Mouse (Mus musculus): ENCODE results near the gene Snx21. TPM values are rescaled to one million over a fixed set of nuclear protein-coding genes. Genes with fewer than 3 reads are reported as not detected.

Gene Snx21
- polyA plus RNA-seq, 1 experiment from 2014 or later: 9.9 TPM

GRCm38 (mm10) chr2:164748991-164749390, 36.6 kb upstream of the Snx21 start:
- H3K36me3 ChIP-seq (replicated peaks; ENCODE audit: control insufficient read depth, insufficient read depth, low read depth, low read length): peaks cover under 1% of the 10 kb centered on the region
- no peak for ATAC-seq (replicated peaks; ENCODE audit: insufficient number of reproducible peaks, low FRiP score, low TSS enrichment, low read depth)

GRCm38 (mm10) chr2:164752454-164752853, 33.2 kb upstream of the Snx21 start:
- Histone ChIP-seq H3K9ac (replicated peaks; ENCODE audit: low read length) (no peak overlapping the region), H3K9me3 (replicated peaks; ENCODE audit: control insufficient read depth, low read length) (no peaks in the 10 kb centered on the region), H3K27me3 (ENCODE audit: control insufficient read depth, insufficient read depth, low read length) (no peaks in the 10 kb centered on the region), H3K4me1 (ENCODE audit: control insufficient read depth, insufficient read depth, low read length) (no peaks in the 10 kb centered on the region), H3K4me3 (ENCODE audit: low read depth, low read length) (no peak overlapping the region), H3K27ac (replicated peaks; ENCODE audit: low read depth, low read length) (no peak overlapping the region), H3K36me3 (replicated peaks; ENCODE audit: control insufficient read depth, insufficient read depth, low read depth, low read length) (peaks cover 6% of the 10 kb centered on the region), H3K4me2 (ENCODE audit: low read depth, low read length) (no peak overlapping the region)
- ATAC-seq (replicated peaks; ENCODE audit: insufficient number of reproducible peaks, low FRiP score, low TSS enrichment, low read depth): no peak
- DNase-seq (ENCODE audit: low spot score): no peak
- 82% methylated on average over 2 of the region's 2 CpGs for WGBS

More at GRCm38 (mm10) chr2:164748991-164749390, 36.6 kb upstream of the Snx21 start:
- no peak for DNase-seq (ENCODE audit: low spot score)
- no peaks in the 10 kb centered on the region for H3K4me1 ChIP-seq (ENCODE audit: control insufficient read depth, insufficient read depth, low read length)
- H3K27me3 ChIP-seq (ENCODE audit: control insufficient read depth, insufficient read depth, low read length): no peaks in the 10 kb centered on the region
- H3K27ac ChIP-seq (replicated peaks; ENCODE audit: low read depth, low read length): no peak overlapping the region
- no peaks in the 10 kb centered on the region for H3K9me3 ChIP-seq (replicated peaks; ENCODE audit: control insufficient read depth, low read length)
- 89% methylated on average over 6 of the region's 6 CpGs for WGBS
- no peak overlapping the region for H3K4me2 ChIP-seq (ENCODE audit: low read depth, low read length)
- H3K4me3 ChIP-seq (ENCODE audit: low read depth, low read length): no peak overlapping the region
- no peak overlapping the region for H3K9ac ChIP-seq (replicated peaks; ENCODE audit: low read length)

GRCm38 (mm10) chr2:164754105-164754504, 31.5 kb upstream of the Snx21 start:
- ATAC-seq (replicated peaks; ENCODE audit: insufficient number of reproducible peaks, low FRiP score, low TSS enrichment, low read depth) (no peak), DNase-seq (ENCODE audit: low spot score) (no peak)
- Histone ChIP-seq H3K4me3 (ENCODE audit: low read depth, low read length) (no peak overlapping the region), H3K4me2 (ENCODE audit: low read depth, low read length) (no peak overlapping the region), H3K36me3 (replicated peaks; ENCODE audit: control insufficient read depth, insufficient read depth, low read depth, low read length) (peaks cover 15% of the 10 kb centered on the region), H3K4me1 (ENCODE audit: control insufficient read depth, insufficient read depth, low read length) (no peaks in the 10 kb centered on the region), H3K9ac (replicated peaks; ENCODE audit: low read length) (no peak overlapping the region), H3K27ac (replicated peaks; ENCODE audit: low read depth, low read length) (no peak overlapping the region), H3K27me3 (ENCODE audit: control insufficient read depth, insufficient read depth, low read length) (no peaks in the 10 kb centered on the region), H3K9me3 (replicated peaks; ENCODE audit: control insufficient read depth, low read length) (no peaks in the 10 kb centered on the region)
- 88% methylated on average over 11 of the region's 11 CpGs for WGBS

GRCm38 (mm10) chr2:164754800-164755199, 30.8 kb upstream of the Snx21 start:
- no peak for DNase-seq (ENCODE audit: low spot score)
- no peaks in the 10 kb centered on the region for H3K9me3 ChIP-seq (replicated peaks; ENCODE audit: control insufficient read depth, low read length)
- H3K36me3 ChIP-seq (replicated peaks; ENCODE audit: control insufficient read depth, insufficient read depth, low read depth, low read length): peaks cover 15% of the 10 kb centered on the region
- WGBS: 93% methylated on average over 2 of the region's 2 CpGs
- H3K4me3 ChIP-seq (ENCODE audit: low read depth, low read length): no peak overlapping the region
- no peak overlapping the region for H3K27ac ChIP-seq (replicated peaks; ENCODE audit: low read depth, low read length)
- no peak overlapping the region for H3K4me2 ChIP-seq (ENCODE audit: low read depth, low read length)
- H3K4me1 ChIP-seq (ENCODE audit: control insufficient read depth, insufficient read depth, low read length): no peaks in the 10 kb centered on the region
- H3K9ac ChIP-seq (replicated peaks; ENCODE audit: low read length): no peak overlapping the region
- no peak for ATAC-seq (replicated peaks; ENCODE audit: insufficient number of reproducible peaks, low FRiP score, low TSS enrichment, low read depth)
- H3K27me3 ChIP-seq (ENCODE audit: control insufficient read depth, insufficient read depth, low read length): no peaks in the 10 kb centered on the region

- WGBS: 89% methylated on average over 11 of the region's 11 CpGs
- H3K36me3 ChIP-seq (replicated peaks; ENCODE audit: control insufficient read depth, insufficient read depth, low read depth, low read length): peaks cover 23% of the 10 kb centered on the region
- no peaks in the 10 kb centered on the region for H3K9me3 ChIP-seq (replicated peaks; ENCODE audit: control insufficient read depth, low read length)
- H3K27ac ChIP-seq (replicated peaks; ENCODE audit: low read depth, low read length): no peak overlapping the region
- DNase-seq (ENCODE audit: low spot score) (no peak), ATAC-seq (replicated peaks; ENCODE audit: insufficient number of reproducible peaks, low FRiP score, low TSS enrichment, low read depth) (no peak)
- no peaks in the 10 kb centered on the region for H3K27me3 ChIP-seq (ENCODE audit: control insufficient read depth, insufficient read depth, low read length)
- no peaks in the 10 kb centered on the region for H3K4me1 ChIP-seq (ENCODE audit: control insufficient read depth, insufficient read depth, low read length)
- H3K4me2 ChIP-seq (ENCODE audit: low read depth, low read length): no peak overlapping the region
- H3K9ac ChIP-seq (replicated peaks; ENCODE audit: low read length): no peak overlapping the region
- H3K4me3 ChIP-seq (ENCODE audit: low read depth, low read length): no peak overlapping the region
Observed at GRCm38 (mm10) chr2:164757841-164758240, 27.8 kb upstream of the Snx21 start.

- Histone ChIP-seq H3K4me2 (ENCODE audit: low read depth, low read length) (no peak overlapping the region), H3K9ac (replicated peaks; ENCODE audit: low read length) (no peak overlapping the region), H3K27me3 (ENCODE audit: control insufficient read depth, insufficient read depth, low read length) (no peaks in the 10 kb centered on the region), H3K36me3 (replicated peaks; ENCODE audit: control insufficient read depth, insufficient read depth, low read depth, low read length) (peaks cover 26% of the 10 kb centered on the region), H3K4me1 (ENCODE audit: control insufficient read depth, insufficient read depth, low read length) (no peaks in the 10 kb centered on the region), H3K9me3 (replicated peaks; ENCODE audit: control insufficient read depth, low read length) (no peaks in the 10 kb centered on the region), H3K27ac (replicated peaks; ENCODE audit: low read depth, low read length) (no peak overlapping the region), H3K4me3 (ENCODE audit: low read depth, low read length) (no peak overlapping the region)
- no peak for DNase-seq (ENCODE audit: low spot score)
- WGBS: 60% methylated on average over 1 of the region's 1 CpGs
- ATAC-seq (replicated peaks; ENCODE audit: insufficient number of reproducible peaks, low FRiP score, low TSS enrichment, low read depth): no peak
Observed at GRCm38 (mm10) chr2:164758692-164759091, 26.9 kb upstream of the Snx21 start.

- no peak for DNase-seq (ENCODE audit: low spot score)
- ATAC-seq (replicated peaks; ENCODE audit: insufficient number of reproducible peaks, low FRiP score, low TSS enrichment, low read depth): no peak
- no peak overlapping the region for H3K9ac ChIP-seq (replicated peaks; ENCODE audit: low read length)
- H3K9me3 ChIP-seq (replicated peaks; ENCODE audit: control insufficient read depth, low read length): no peaks in the 10 kb centered on the region
- H3K4me1 ChIP-seq (ENCODE audit: control insufficient read depth, insufficient read depth, low read length): no peaks in the 10 kb centered on the region
- 83% methylated on average over 4 of the region's 4 CpGs for WGBS
- peaks cover 24% of the 10 kb centered on the region for H3K36me3 ChIP-seq (replicated peaks; ENCODE audit: control insufficient read depth, insufficient read depth, low read depth, low read length)
- no peak overlapping the region for H3K4me2 ChIP-seq (ENCODE audit: low read depth, low read length)
- no peak overlapping the region for H3K27ac ChIP-seq (replicated peaks; ENCODE audit: low read depth, low read length)
- H3K27me3 ChIP-seq (ENCODE audit: control insufficient read depth, insufficient read depth, low read length): no peaks in the 10 kb centered on the region
- no peak overlapping the region for H3K4me3 ChIP-seq (ENCODE audit: low read depth, low read length)
Observed at GRCm38 (mm10) chr2:164760059-164760833, 25.4 kb upstream of the Snx21 start.

GRCm38 (mm10) chr2:164761502-164761901, 24.1 kb upstream of the Snx21 start:
- no peak for ATAC-seq (replicated peaks; ENCODE audit: insufficient number of reproducible peaks, low FRiP score, low TSS enrichment, low read depth)
- WGBS: 92% methylated on average over 2 of the region's 2 CpGs
- Histone ChIP-seq H3K4me2 (ENCODE audit: low read depth, low read length) (no peak overlapping the region), H3K4me1 (ENCODE audit: control insufficient read depth, insufficient read depth, low read length) (no peaks in the 10 kb centered on the region), H3K9ac (replicated peaks; ENCODE audit: low read length) (no peak overlapping the region), H3K36me3 (replicated peaks; ENCODE audit: control insufficient read depth, insufficient read depth, low read depth, low read length) (peaks cover 20% of the 10 kb centered on the region), H3K4me3 (ENCODE audit: low read depth, low read length) (no peak overlapping the region), H3K27ac (replicated peaks; ENCODE audit: low read depth, low read length) (no peak overlapping the region), H3K9me3 (replicated peaks; ENCODE audit: control insufficient read depth, low read length) (no peaks in the 10 kb centered on the region), H3K27me3 (ENCODE audit: control insufficient read depth, insufficient read depth, low read length) (no peaks in the 10 kb centered on the region)
- DNase-seq (ENCODE audit: low spot score): no peak

All from embryonic facial prominence, embryonic 11.5 days (tissue).